Mouse (Mus musculus): Measurements from ENCODE around the gene Paqr9. TPM values are rescaled to one million over a fixed set of nuclear protein-coding genes. Genes with fewer than 3 reads are reported as not detected.
A peak's percentile ranks its signal among the peaks of the same experiment; 100 is the strongest.

The Paqr9 gene
- polyA plus RNA-seq, 1 experiment from 2014 or later = 0.10 TPM

GRCm38 (mm10) chr9:95550856-95551774, 8.3 kb upstream of the Paqr9 start:
- 59% methylated on average over 9 of the region's 9 CpGs for WGBS
- Histone ChIP-seq H3K4me2 (replicated peaks) (no peak overlapping the region), H3K9ac (no peak overlapping the region), H3K27me3 (peaks cover 16% of the 10 kb centered on the region), H3K36me3 (no peaks in the 10 kb centered on the region), H3K27ac (no peak overlapping the region), H3K9me3 (no peaks in the 10 kb centered on the region), H3K4me3 (no peak overlapping the region), H3K4me1 (no peaks in the 10 kb centered on the region)
- no peak for ATAC-seq (ENCODE audit: low FRiP score, low read depth)

GRCm38 (mm10) chr9:95552175-95552705, 7.2 kb upstream of the Paqr9 start:
- Histone ChIP-seq H3K4me1 (no peaks in the 10 kb centered on the region), H3K4me2 (replicated peaks) (no peak overlapping the region), H3K4me3 (no peak overlapping the region), H3K9me3 (no peaks in the 10 kb centered on the region), H3K27me3 (peaks cover 26% of the 10 kb centered on the region), H3K9ac (no peak overlapping the region), H3K27ac (no peak overlapping the region), H3K36me3 (no peaks in the 10 kb centered on the region)
- no peak for ATAC-seq (ENCODE audit: low FRiP score, low read depth)
- 62% methylated on average over 10 of the region's 10 CpGs for WGBS

GRCm38 (mm10) chr9:95554231-95555221, 4.9 kb upstream of the Paqr9 start:
- Histone ChIP-seq H3K36me3 (no peaks in the 10 kb centered on the region), H3K9me3 (no peaks in the 10 kb centered on the region), H3K27me3 (peaks cover 49% of the 10 kb centered on the region), H3K4me3 (no peak overlapping the region), H3K27ac (no peak overlapping the region), H3K4me1 (peaks cover 6% of the 10 kb centered on the region), H3K9ac (no peak overlapping the region), H3K4me2 (replicated peaks) (no peak overlapping the region)
- no peak for ATAC-seq (ENCODE audit: low FRiP score, low read depth)
- WGBS = 79% methylated on average over 18 of the region's 18 CpGs

- H3K4me3 ChIP-seq = no peak overlapping the region
- no peak overlapping the region for H3K27ac ChIP-seq
- no peaks in the 10 kb centered on the region for H3K36me3 ChIP-seq
- no peak overlapping the region for H3K9ac ChIP-seq
- peaks cover 56% of the 10 kb centered on the region for H3K27me3 ChIP-seq
- H3K4me2 ChIP-seq (replicated peaks) = no peak overlapping the region
- H3K9me3 ChIP-seq = no peaks in the 10 kb centered on the region
- peaks cover 11% of the 10 kb centered on the region for H3K4me1 ChIP-seq
- no peak for ATAC-seq (ENCODE audit: low FRiP score, low read depth)
- WGBS = 58% methylated on average over 5 of the region's 5 CpGs
These were observed 4.2 kb upstream of the Paqr9 start for GRCm38 (mm10) chr9:95555233-95555740.

GRCm38 (mm10) chr9:95556067-95556512, 3.4 kb upstream of the Paqr9 start:
- H3K9me3 ChIP-seq = no peaks in the 10 kb centered on the region
- no peak overlapping the region for H3K4me3 ChIP-seq
- peaks cover 13% of the 10 kb centered on the region for H3K4me1 ChIP-seq
- no peak for ATAC-seq (ENCODE audit: low FRiP score, low read depth)
- H3K4me2 ChIP-seq (replicated peaks) = no peak overlapping the region
- no peak overlapping the region for H3K9ac ChIP-seq
- WGBS = 86% methylated on average over 4 of the region's 4 CpGs
- peaks cover 64% of the 10 kb centered on the region for H3K27me3 ChIP-seq
- H3K36me3 ChIP-seq = no peaks in the 10 kb centered on the region
- H3K27ac ChIP-seq = no peak overlapping the region

- Histone ChIP-seq H3K27ac (no peak overlapping the region), H3K9me3 (no peaks in the 10 kb centered on the region), H3K4me3 (no peak overlapping the region), H3K36me3 (no peaks in the 10 kb centered on the region), H3K9ac (no peak overlapping the region), H3K4me2 (replicated peaks) (no peak overlapping the region), H3K27me3 (peaks cover 81% of the 10 kb centered on the region), H3K4me1 (peaks cover 13% of the 10 kb centered on the region)
- no peak for ATAC-seq (ENCODE audit: low FRiP score, low read depth)
- 64% methylated on average over 6 of the region's 6 CpGs for WGBS
These were observed 1.7 kb upstream of the Paqr9 start for GRCm38 (mm10) chr9:95557722-95558121.

GRCm38 (mm10) chr9:95558726-95559058, 765 bp upstream of the Paqr9 start:
- H3K4me2 ChIP-seq (replicated peaks) = peak overlapping the region; percentile 97
- H3K9me3 ChIP-seq = no peaks in the 10 kb centered on the region
- peak overlapping the region; percentile 67 for H3K4me3 ChIP-seq
- 14% methylated on average over 11 of the region's 11 CpGs for WGBS
- ATAC-seq (ENCODE audit: low FRiP score, low read depth) = no peak
- peaks cover 13% of the 10 kb centered on the region for H3K4me1 ChIP-seq
- peak overlapping the region; percentile 66; the same call in 1 of the 2 replicates for H3K9ac ChIP-seq
- no peak overlapping the region for H3K27ac ChIP-seq
- no peaks in the 10 kb centered on the region for H3K36me3 ChIP-seq
- H3K27me3 ChIP-seq = peaks cover 90% of the 10 kb centered on the region

- no peak overlapping the region for H3K27ac ChIP-seq
- H3K9me3 ChIP-seq = no peaks in the 10 kb centered on the region
- peak; percentile 60 for ATAC-seq (ENCODE audit: low FRiP score, low read depth)
- no peaks in the 10 kb centered on the region for H3K36me3 ChIP-seq
- 13% methylated on average over 72 of the region's 78 CpGs for WGBS
- peaks cover 13% of the 10 kb centered on the region for H3K4me1 ChIP-seq
- H3K4me2 ChIP-seq (replicated peaks) = peak overlapping the region; percentile 97
- peak overlapping the region; percentile 66 for H3K9ac ChIP-seq
- H3K4me3 ChIP-seq = peak overlapping the region; percentile 67
- H3K27me3 ChIP-seq = peaks cover 96% of the 10 kb centered on the region
These were observed 679 bp downstream of the Paqr9 start for GRCm38 (mm10) chr9:95559936-95560735.

GRCm38 (mm10) chr9:95564047-95564446, 4.6 kb downstream of the Paqr9 start:
- Histone ChIP-seq H3K27me3 (peaks cover 64% of the 10 kb centered on the region), H3K36me3 (no peaks in the 10 kb centered on the region), H3K4me1 (peaks cover 9% of the 10 kb centered on the region), H3K4me2 (replicated peaks) (no peak overlapping the region), H3K27ac (no peak overlapping the region), H3K9me3 (no peaks in the 10 kb centered on the region), H3K4me3 (no peak overlapping the region), H3K9ac (no peak overlapping the region)
- WGBS = 77% methylated on average over 4 of the region's 4 CpGs
- no peak for ATAC-seq (ENCODE audit: low FRiP score, low read depth)

GRCm38 (mm10) chr9:95566394-95566793, 6.9 kb downstream of the Paqr9 start:
- no peak for ATAC-seq (ENCODE audit: low FRiP score, low read depth)
- 87% methylated on average over 10 of the region's 10 CpGs for WGBS

GRCm38 (mm10) chr9:95566931-95567330, 7.5 kb downstream of the Paqr9 start:
- WGBS = 55% methylated on average over 5 of the region's 5 CpGs

More at GRCm38 (mm10) chr9:95566394-95566793, 6.9 kb downstream of the Paqr9 start:
- no peak overlapping the region for H3K27ac ChIP-seq
- no peaks in the 10 kb centered on the region for H3K36me3 ChIP-seq
- peaks cover 40% of the 10 kb centered on the region for H3K27me3 ChIP-seq
- H3K9ac ChIP-seq = no peak overlapping the region
- no peaks in the 10 kb centered on the region for H3K9me3 ChIP-seq
- no peak overlapping the region for H3K4me2 ChIP-seq (replicated peaks)
- H3K4me1 ChIP-seq = no peaks in the 10 kb centered on the region
- no peak overlapping the region for H3K4me3 ChIP-seq

More at GRCm38 (mm10) chr9:95566931-95567330, 7.5 kb downstream of the Paqr9 start:
- Histone ChIP-seq H3K9ac (no peak overlapping the region), H3K36me3 (no peaks in the 10 kb centered on the region), H3K4me3 (no peak overlapping the region), H3K4me2 (replicated peaks) (no peak overlapping the region), H3K9me3 (no peaks in the 10 kb centered on the region), H3K4me1 (no peaks in the 10 kb centered on the region), H3K27ac (no peak overlapping the region), H3K27me3 (peaks cover 35% of the 10 kb centered on the region)
- ATAC-seq (ENCODE audit: low FRiP score, low read depth) = no peak

Data from limb, embryonic 13.5 days (tissue).